Mouse (Mus musculus): ENCODE measurements around the gene Filip1l.

The Filip1l gene

DNA sequence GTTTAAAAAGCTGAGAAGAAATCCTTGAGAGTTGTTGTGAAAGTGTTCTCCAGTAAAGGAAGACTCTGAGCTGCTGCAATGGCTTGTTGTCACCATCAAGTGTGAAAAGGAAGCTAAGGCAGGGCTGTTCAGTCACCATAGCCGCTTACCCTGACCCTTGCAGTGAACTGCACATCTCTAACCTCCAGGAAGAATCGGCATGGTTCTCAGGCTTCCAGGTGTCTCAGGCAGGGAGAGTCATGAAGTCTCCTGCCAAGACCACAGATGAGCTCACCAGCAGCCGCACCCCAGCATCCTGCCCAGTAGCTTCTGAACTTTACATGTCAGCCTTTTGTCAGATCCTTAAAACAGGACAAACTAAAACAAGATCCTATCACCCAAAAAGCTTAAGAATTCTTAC is 213.3 kb downstream of the Filip1l start:
- no peak for DNase-seq (ENCODE audit: low read depth, low spot score)

- DNase-seq (ENCODE audit: low read depth, low spot score): no peak
Observed at GRCm38 (mm10) chr16:57568648-57569404, 215.9 kb downstream of the Filip1l start.

- no peak for DNase-seq (ENCODE audit: low read depth, low spot score)
Observed at GRCm38 (mm10) chr16:57570789-57571311, 218.0 kb downstream of the Filip1l start.

GRCm38 (mm10) chr16:57573831-57574230 is 220.9 kb downstream of the Filip1l start:
- no peak for DNase-seq (ENCODE audit: low read depth, low spot score)

DNA sequence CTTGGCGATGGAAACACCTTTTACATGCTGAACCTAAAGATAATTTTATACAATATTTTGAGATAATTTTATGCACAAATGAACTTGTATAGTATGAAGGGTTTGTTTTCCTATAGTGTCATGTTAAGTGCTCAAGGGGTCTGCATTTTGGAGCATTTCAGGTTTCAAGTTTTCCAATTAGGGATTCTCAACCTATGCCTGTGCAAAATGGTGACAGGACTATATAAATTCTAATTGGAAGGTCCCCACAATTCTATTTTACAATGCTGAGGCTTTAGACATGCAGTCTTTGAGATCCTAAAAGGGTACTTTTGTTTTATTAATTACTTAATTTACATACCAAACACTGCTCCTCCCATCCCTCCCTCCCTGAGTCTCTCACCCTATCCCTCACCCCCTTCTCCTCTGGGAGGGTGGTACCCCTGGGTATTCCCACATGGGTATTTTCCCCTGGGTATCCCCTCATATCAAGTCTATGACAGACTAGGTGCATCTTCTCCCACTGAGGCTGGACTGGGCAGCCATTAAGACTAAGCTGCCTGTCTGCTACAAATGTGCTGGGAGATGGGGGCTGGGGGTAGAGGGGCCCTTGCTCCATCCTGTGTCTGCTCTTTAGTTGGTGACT is 223.0 kb downstream of the Filip1l start:
- DNase-seq (ENCODE audit: low read depth, low spot score): no peak

GRCm38 (mm10) chr16:57577519-57577918 is 224.6 kb downstream of the Filip1l start:
- no peak for DNase-seq (ENCODE audit: low read depth, low spot score)

GRCm38 (mm10) chr16:57580041-57580440 is 227.1 kb downstream of the Filip1l start:
- no peak for DNase-seq (ENCODE audit: low read depth, low spot score)

DNA sequence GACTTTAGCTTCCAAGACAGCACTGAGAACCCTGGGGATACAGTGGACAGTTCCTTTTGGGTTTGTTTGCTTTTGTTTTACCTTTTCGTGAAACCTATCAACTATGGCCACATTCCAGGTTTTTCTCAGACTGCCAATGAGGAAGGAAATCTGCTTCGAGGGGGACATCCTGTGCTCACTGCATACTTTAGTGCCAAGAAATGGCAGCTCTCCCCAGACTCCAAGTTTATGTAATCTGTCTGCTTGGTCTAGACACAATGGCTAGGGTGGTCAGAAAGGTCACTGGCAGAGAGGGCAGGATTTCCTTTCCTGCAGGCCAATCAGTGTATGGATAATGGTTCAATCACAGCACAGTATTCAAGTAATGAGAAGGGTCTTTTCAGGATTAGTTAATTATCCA is 229.1 kb downstream of the Filip1l start:
- no peak for DNase-seq (ENCODE audit: low read depth, low spot score)

DNA sequence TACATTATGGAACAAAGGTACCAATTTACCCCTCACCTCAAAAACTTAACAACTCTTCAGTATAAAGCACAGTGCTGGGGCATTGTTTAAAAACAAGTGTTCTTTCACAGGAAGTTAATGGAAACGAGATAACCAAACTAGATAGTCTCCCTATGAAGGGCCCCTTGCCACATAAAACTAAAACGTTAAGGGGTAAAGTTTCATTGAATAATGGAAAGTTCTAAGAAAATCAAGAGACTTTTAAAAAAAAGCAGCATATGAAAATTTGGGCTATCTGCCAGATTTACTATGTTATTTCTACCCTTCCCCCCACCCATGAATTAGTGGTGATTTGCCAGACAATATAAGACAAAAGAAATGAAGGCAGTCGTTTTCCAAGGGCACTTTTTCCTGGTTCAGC is 232.3 kb downstream of the Filip1l start:
- no peak for DNase-seq (ENCODE audit: low read depth, low spot score)

- peak; percentile 69 for DNase-seq (ENCODE audit: low read depth, low spot score)
Observed at GRCm38 (mm10) chr16:57593422-57594157, 240.7 kb downstream of the Filip1l start.

DNA sequence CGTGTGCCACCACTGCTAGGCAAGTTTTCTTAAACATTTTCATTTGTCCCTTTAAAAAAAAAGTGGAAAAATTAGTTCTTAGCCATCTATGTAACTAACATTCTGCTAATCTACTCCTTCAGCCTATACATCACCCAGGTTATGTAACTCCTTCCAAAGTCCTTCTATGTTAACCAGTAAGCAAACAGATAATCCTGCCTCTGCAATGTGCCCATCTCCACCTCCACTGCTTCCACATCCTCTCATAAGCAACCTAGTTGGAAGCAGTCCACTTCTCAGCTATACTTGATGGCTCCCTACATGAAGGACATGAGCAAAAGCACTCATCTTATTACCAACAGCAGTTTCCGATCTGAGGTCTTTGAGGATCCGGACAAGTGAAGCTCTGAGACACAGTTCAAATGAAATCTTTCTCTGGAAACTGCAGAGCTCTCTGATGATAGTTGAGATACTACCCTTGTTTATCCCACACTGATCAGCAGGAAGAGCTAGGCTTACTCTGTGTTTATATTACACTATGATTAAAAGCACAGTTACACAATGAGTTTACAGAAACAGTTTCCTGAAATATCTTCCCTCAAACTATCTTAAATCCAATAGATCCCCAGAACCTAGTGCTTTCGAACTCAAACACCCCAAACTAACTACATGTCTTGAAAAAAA is 244.5 kb downstream of the Filip1l start:
- no peak for DNase-seq (ENCODE audit: low read depth, low spot score)

GRCm38 (mm10) chr16:57601031-57601430 is 248.1 kb downstream of the Filip1l start:
- no peak for DNase-seq (ENCODE audit: low read depth, low spot score)

DNA sequence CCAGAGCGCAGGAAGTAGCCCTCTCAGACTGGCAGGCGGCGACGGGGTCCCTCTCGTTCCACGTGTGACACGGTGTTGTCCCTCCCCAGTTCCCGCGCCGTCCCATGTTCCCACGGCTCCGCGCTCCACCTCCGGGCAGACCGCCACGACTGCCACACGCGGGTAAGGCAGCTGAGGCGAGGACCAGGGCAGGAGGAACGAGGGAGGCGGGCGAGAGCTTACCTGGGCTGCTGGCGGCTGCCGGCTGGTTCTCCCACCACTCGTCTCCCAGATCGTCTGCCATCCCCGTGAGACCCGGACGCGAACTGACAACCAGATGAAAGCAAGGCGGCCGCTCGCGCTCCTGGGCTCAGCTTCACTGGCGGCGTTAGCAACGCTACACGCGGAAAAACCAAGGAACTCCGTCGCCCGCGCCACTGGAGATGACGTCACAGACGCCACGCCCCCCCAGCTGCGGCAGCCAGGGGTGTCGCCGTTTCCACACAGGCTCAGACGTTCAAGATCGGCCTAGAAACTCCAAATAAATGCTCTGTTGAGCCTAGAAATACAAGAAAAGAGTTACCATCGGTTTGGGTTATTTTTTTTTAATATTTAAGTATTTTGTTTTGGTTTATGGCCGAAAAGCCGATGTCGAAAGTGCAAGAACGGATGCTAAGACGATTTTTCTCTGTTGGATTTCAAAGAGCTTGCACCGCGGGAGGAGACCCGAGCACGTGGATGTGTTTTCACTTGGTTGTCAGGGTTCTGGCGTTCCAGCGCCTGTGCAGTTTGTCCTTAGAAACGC is 253.7 kb downstream of the Filip1l start, which contains the start of gene Cmss1:
TSS of gene Cmss1 (minus strand) at position 421 of the 784 bp plus-strand sequence.
- peak; percentile 89 for DNase-seq (ENCODE audit: low read depth, low spot score)

DNA sequence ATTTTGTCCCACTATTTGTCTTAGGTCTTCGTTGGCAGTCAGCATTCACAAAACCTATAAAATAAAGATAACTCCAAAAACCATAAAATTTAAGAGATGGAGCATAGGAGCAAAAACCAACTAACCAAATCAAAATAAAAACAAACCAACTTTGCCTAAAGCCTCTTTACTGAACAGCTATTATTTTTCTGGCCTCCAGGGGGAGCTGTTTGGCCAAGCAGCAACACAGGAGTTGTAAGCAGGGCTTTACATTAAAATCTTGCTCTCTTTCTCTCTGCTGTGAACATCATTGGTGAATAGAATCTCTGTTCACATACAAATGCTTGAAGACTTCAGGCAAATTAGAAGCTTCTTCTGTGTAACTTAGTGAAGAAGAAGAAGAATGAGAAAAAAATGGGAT is 258.9 kb downstream of the Filip1l start:
- DNase-seq (ENCODE audit: low read depth, low spot score): peak; percentile 62
